In the genomic region with DNA sequence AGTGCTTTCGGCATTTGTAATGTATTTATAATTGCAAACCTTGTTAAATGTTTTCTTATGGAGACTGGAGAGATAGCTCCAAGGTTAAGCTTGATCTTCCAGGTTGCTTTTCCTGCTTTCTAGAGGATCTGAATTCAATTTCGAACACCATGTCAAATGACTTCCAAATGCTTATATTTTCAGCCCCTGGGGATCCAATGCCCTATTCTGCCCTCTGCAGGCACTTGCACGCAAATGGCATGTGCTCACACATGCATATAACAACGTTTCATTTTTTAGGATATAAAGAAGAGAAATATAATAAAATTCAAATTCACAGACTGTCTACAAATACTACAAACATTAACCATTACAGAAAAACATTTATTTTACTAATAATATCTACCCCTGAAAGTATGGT, we compare ENCODE assay signal across 28 mouse cellular contexts.
A peak's percentile ranks its signal among the peaks of the same experiment; 100 is the strongest.
DNase-seq lines count a peak whose midpoint lies in the region; ATAC-seq and TF ChIP-seq lines count a peak whose summit lies in the region.
"Had no signal": no experiment of that assay in that cellular context is flagged by ENCODE, and none has a peak within 500 bp of the region (broad histone marks: within the 10 kb centered on the region; RNA-seq: fewer than 3 reads in every experiment).

No protein-coding gene starts in this region.

- H3K4me3 ChIP-seq in kidney, adult 2 months (ENCODE audit: insufficient read depth, low read depth, low read length) = no peak overlapping the region
- H3K4me3 ChIP-seq in CH12.LX (replicated peaks in 1 of 3; ENCODE audit: low read depth in 2 of 3, low read length in 2 of 3, poor library complexity in 1 of 3) (no peak overlapping the region), ES-Bruce4 (ENCODE audit: low read depth, low read length) (no peak overlapping the region)
- H3K4me3 ChIP-seq in stomach, embryonic 16.5 days (replicated peaks; ENCODE audit: low read length) = no peak overlapping the region
- no peak overlapping the region for H3K4me3 ChIP-seq in midbrain, embryonic 15.5 days
- H3K4me3 ChIP-seq: embryonic facial prominence, embryonic 15.5 days; forebrain, embryonic 13.5 days; heart, embryonic 10.5 days; heart, embryonic 15.5 days; kidney, embryonic 15.5 days; midbrain, embryonic 13.5 days had no signal

- peak; percentile 7 for TF ChIP-seq RAD21 in CH12.LX (IDR thresholded peaks at IDR 0.05; ENCODE audit: low read depth, low read length)

- DNase-seq in kidney, adult 2 months = no peak
- DNase-seq in kidney, adult 8-10 months = no peak
- peak; percentile 3 for DNase-seq in CH12.LX (ENCODE audit: extremely low read depth)
- DNase-seq in spleen, adult 12 weeks (ENCODE audit: low spot score) = no peak
- DNase-seq: adrenal gland, postnatal 10 days; cerebellum, adult 11 months; cerebellum, adult 9-10 months; cerebellum, postnatal 36 days; gastrocnemius, postnatal 10 days; kidney, postnatal 36 days; layer of hippocampus, adult 9-11 months; liver; lung, adult 2 months; thymus, adult 2 months; thymus, postnatal 36 days had no signal

- H3K27ac ChIP-seq in kidney, adult 2 months (ENCODE audit: insufficient read depth, low read depth, low read length) = no peak overlapping the region
- H3K27ac ChIP-seq in CH12.LX (ENCODE audit: insufficient read depth, low read depth) (no peak overlapping the region), ES-Bruce4 (ENCODE audit: insufficient read depth, low read length) (no peak overlapping the region)
- 0 out of 2 replicates have a peak overlapping the region, but pooled peaks have one; percentile 42 for H3K27ac ChIP-seq in stomach, embryonic 16.5 days (ENCODE audit: low read length)
- no peak overlapping the region for H3K27ac ChIP-seq in midbrain, embryonic 15.5 days
- H3K27ac ChIP-seq: embryonic facial prominence, embryonic 15.5 days; forebrain, embryonic 13.5 days; heart, embryonic 10.5 days; heart, embryonic 15.5 days; hindbrain, postnatal 0 days; kidney, embryonic 15.5 days; liver, embryonic 14.5 days; midbrain, embryonic 13.5 days had no signal

- TF ChIP-seq POLR2A in kidney, adult 2 months (IDR thresholded peaks at IDR 0.05; ENCODE audit: low read depth, low read length) = no peak
- TF ChIP-seq POLR2A in CH12.LX (IDR thresholded peaks at IDR 0.05; ENCODE audit: low read depth, low read length) = no peak
- no peak for TF ChIP-seq POLR2A in ES-Bruce4 (IDR thresholded peaks at IDR 0.05; ENCODE audit: insufficient read depth, low read length)

- TF ChIP-seq EP300 in CH12.LX (IDR thresholded peaks at IDR 0.05; ENCODE audit: low read length) (no peak), ES-Bruce4 (IDR thresholded peaks at IDR 0.05; ENCODE audit: insufficient read depth, low read depth, low read length) (no peak)

- H3K36me3 ChIP-seq in kidney, adult 2 months (ENCODE audit: control insufficient read depth, insufficient read depth, low read length) = no peaks in the 10 kb centered on the region
- no peaks in the 10 kb centered on the region for H3K36me3 ChIP-seq in CH12.LX (replicated peaks in 1 of 2; ENCODE audit: control insufficient read depth in 1 of 2, insufficient read depth in 1 of 2, low read length in 1 of 2)
- H3K36me3 ChIP-seq in ES-Bruce4 (ENCODE audit: control insufficient read depth, insufficient read depth, low read length, poor library complexity, severe bottlenecking) = no peaks in the 10 kb centered on the region
- H3K36me3 ChIP-seq in stomach, embryonic 16.5 days (ENCODE audit: control insufficient read depth, insufficient read depth, low read length) = no peaks in the 10 kb centered on the region
- H3K36me3 ChIP-seq in midbrain, embryonic 15.5 days (replicated peaks) = no peaks in the 10 kb centered on the region
- H3K36me3 ChIP-seq: embryonic facial prominence, embryonic 15.5 days; G1E; heart, embryonic 10.5 days; heart, embryonic 15.5 days; kidney, embryonic 15.5 days; midbrain, embryonic 13.5 days had no signal

- H3K9ac ChIP-seq in CH12.LX (ENCODE audit: insufficient read depth, low read depth) = no peak overlapping the region
- H3K9ac ChIP-seq in ES-Bruce4 (ENCODE audit: low read depth, poor library complexity, severe bottlenecking) = no peak overlapping the region
- no peak overlapping the region for H3K9ac ChIP-seq in stomach, embryonic 16.5 days (ENCODE audit: low read length)
- no peak overlapping the region for H3K9ac ChIP-seq in midbrain, embryonic 15.5 days
- H3K9ac ChIP-seq: embryonic facial prominence, embryonic 15.5 days; forebrain, embryonic 13.5 days; heart, embryonic 15.5 days; kidney, embryonic 15.5 days; liver, embryonic 14.5 days; midbrain, embryonic 13.5 days had no signal

- H3K79me2 ChIP-seq in CH12.LX (replicated peaks; ENCODE audit: control insufficient read depth, extremely low read depth, insufficient read depth, poor library complexity, severe bottlenecking) = no peaks in the 10 kb centered on the region

- dilution Hi-C loops in CH12.LX (cut with MboI; ENCODE audit: extremely low pct_ligation_motif_present, extremely low pct_unique_long_range_greater_than_20kb, low sequenced_read_pairs) = no loop called here

- H3K27me3 ChIP-seq in kidney, adult 2 months (replicated peaks; ENCODE audit: control insufficient read depth, insufficient read depth, low read length) = no peaks in the 10 kb centered on the region
- H3K27me3 ChIP-seq in CH12.LX (replicated peaks) (no peaks in the 10 kb centered on the region), ES-Bruce4 (ENCODE audit: control insufficient read depth, insufficient read depth, low read length, poor library complexity, severe bottlenecking) (no peaks in the 10 kb centered on the region)
- H3K27me3 ChIP-seq in stomach, embryonic 16.5 days (ENCODE audit: control insufficient read depth, insufficient read depth, low read length) = no peaks in the 10 kb centered on the region
- H3K27me3 ChIP-seq in midbrain, embryonic 15.5 days (replicated peaks) = no peaks in the 10 kb centered on the region
- H3K27me3 ChIP-seq: embryonic facial prominence, embryonic 15.5 days; forebrain, embryonic 13.5 days; heart, embryonic 15.5 days; kidney, embryonic 15.5 days; midbrain, embryonic 13.5 days had no signal

- in situ Hi-C loops in CH12.LX (cut with MboI; ENCODE audit: low pct_ligation_motif_present, low pct_unique_long_range_greater_than_20kb, low sequenced_read_pairs) = no loop called here

- WGBS in kidney, adult 2 months = 70% methylated on average over 4 of the region's 4 CpGs
- 67% methylated on average over 4 of the region's 4 CpGs for WGBS in stomach, embryonic 16.5 days
- WGBS in midbrain, embryonic 15.5 days = 83% methylated on average over 4 of the region's 4 CpGs

- no peak overlapping the region for H3K4me2 ChIP-seq in CH12.LX (ENCODE audit: insufficient read depth, low read depth, poor library complexity, severe bottlenecking)
- no peak overlapping the region for H3K4me2 ChIP-seq in stomach, embryonic 16.5 days (ENCODE audit: low read depth, low read length)
- no peak overlapping the region for H3K4me2 ChIP-seq in midbrain, embryonic 15.5 days
- H3K4me2 ChIP-seq: embryonic facial prominence, embryonic 15.5 days; forebrain, embryonic 13.5 days; heart, embryonic 15.5 days; kidney, embryonic 15.5 days; midbrain, embryonic 13.5 days had no signal

- 0 out of 2 replicates have a peak, but pooled peaks have one; percentile 13 for TF ChIP-seq CTCF in kidney, adult 2 months (conservative IDR thresholded peaks at IDR 0.05; ENCODE audit: insufficient read depth, insufficient read length, low read depth, low read length)
- TF ChIP-seq CTCF in CH12.LX (conservative IDR thresholded peaks at IDR 0.05 in 1 of 2, IDR thresholded peaks at IDR 0.05 in 1 of 2; ENCODE audit: low read depth in 2 of 2, low read length in 2 of 2) (no peak), ES-Bruce4 (IDR thresholded peaks at IDR 0.05; ENCODE audit: low read depth, low read length) (peak; percentile 11)

- H3K9me3 ChIP-seq in CH12.LX (replicated peaks; ENCODE audit: low read length) (no peaks in the 10 kb centered on the region), ES-Bruce4 (replicated peaks; ENCODE audit: control insufficient read depth, insufficient read depth, low read length, poor library complexity, severe bottlenecking) (peaks cover 6% of the 10 kb centered on the region)
- H3K9me3 ChIP-seq in stomach, embryonic 16.5 days (replicated peaks; ENCODE audit: control insufficient read depth, low read length) = no peaks in the 10 kb centered on the region
- no peaks in the 10 kb centered on the region for H3K9me3 ChIP-seq in midbrain, embryonic 15.5 days
- H3K9me3 ChIP-seq: embryonic facial prominence, embryonic 15.5 days; forebrain, embryonic 13.5 days; G1E; heart, embryonic 10.5 days; heart, embryonic 15.5 days; kidney, embryonic 15.5 days; midbrain, embryonic 13.5 days had no signal

- H3K4me1 ChIP-seq in kidney, adult 2 months (ENCODE audit: control insufficient read depth, insufficient read depth, low read length) = no peaks in the 10 kb centered on the region
- H3K4me1 ChIP-seq in CH12.LX (ENCODE audit: control insufficient read depth in 1 of 2, insufficient read depth in 2 of 2) (no peaks in the 10 kb centered on the region), ES-Bruce4 (ENCODE audit: control insufficient read depth, insufficient read depth, low read length) (no peaks in the 10 kb centered on the region)
- H3K4me1 ChIP-seq in stomach, embryonic 16.5 days (ENCODE audit: control insufficient read depth, insufficient read depth, low read length) = peaks cover 4% of the 10 kb centered on the region; the same call in 1 of the 2 replicates
- H3K4me1 ChIP-seq in midbrain, embryonic 15.5 days = no peaks in the 10 kb centered on the region
- H3K4me1 ChIP-seq: embryonic facial prominence, embryonic 15.5 days; forebrain, embryonic 13.5 days; heart, embryonic 10.5 days; heart, embryonic 15.5 days; kidney, embryonic 15.5 days; midbrain, embryonic 13.5 days had no signal

- no peak for ATAC-seq in stomach, embryonic 16.5 days (ENCODE audit: insufficient read depth, low FRiP score)
- no peak for ATAC-seq in midbrain, embryonic 15.5 days (replicated peaks)
- ATAC-seq: CD4-positive, CD25-positive, alpha-beta regulatory T cell, adult 4 months; forebrain, embryonic 13.5 days; hindbrain, postnatal 0 days; midbrain, embryonic 13.5 days had no signal

TF ChIP-seq in CH12.LX, 34 proteins besides CTCF, POLR2A, EP300 and RAD21 (continues in another document):
- TF ChIP-seq MAX (IDR thresholded peaks at IDR 0.05; ENCODE audit: low read length) (no peak), ETS1 (conservative IDR thresholded peaks at IDR 0.05; ENCODE audit: low read depth, low read length) (no peak), JUND (conservative IDR thresholded peaks at IDR 0.05; ENCODE audit: low read depth, low read length) (no peak), GABPA (IDR thresholded peaks at IDR 0.05; ENCODE audit: insufficient replicate concordance, low read depth, low read length) (no peak), SIN3A (IDR thresholded peaks at IDR 0.05; ENCODE audit: low read length) (no peak), MYC (IDR thresholded peaks at IDR 0.05; ENCODE audit: low read depth, low read length) (no peak), MAFK (IDR thresholded peaks at IDR 0.05; ENCODE audit: insufficient replicate concordance, low read length) (no peak), HCFC1 (IDR thresholded peaks at IDR 0.05; ENCODE audit: low read depth, low read length) (no peak), IRF4 (IDR thresholded peaks at IDR 0.05; ENCODE audit: low read depth, low read length) (no peak), MEF2A (IDR thresholded peaks at IDR 0.05; ENCODE audit: borderline replicate concordance, low read depth, low read length) (no peak)

Comparison
In these comparisons a context has a peak if more than half of its experiments do, and no peak if none do; other contexts are left out.
1. CTCF ChIP-seq: peak in kidney, adult 2 months (single experiment) and ES-Bruce4 (single experiment); none in CH12.LX (0 of 2).